Mouse (Mus musculus) megakaryocyte progenitor cell, adult 5-6 weeks (primary cell): ENCODE results near the gene Nfia. TPM values are rescaled to one million over a fixed set of nuclear protein-coding genes. Genes with fewer than 3 reads are reported as not detected.
A peak's percentile ranks its signal among the peaks of the same experiment; 100 is the strongest.

ENCODE experiments used
- ATAC-seq: replicated peaks from 2 replicates; pipeline ENCODE4 v1.8.0; 2016; ENCODE audit warnings: mild to moderate bottlenecking, moderate TSS enrichment, inconsistent platforms; ENCODE audit not compliant: poor library complexity
- total RNA-seq, 2 experiments: library from RNA; stranded (forward) in 1 of 2; stranded (reverse) in 1 of 2; fragments of 157-497, 149-512 nt in 1 of 2; fragments of 200-1000 nt in 1 of 2; gene quantifications; 2 replicates each; pipeline versions ENCODE4 v1.2.3 to v1.2.4; 2015 to 2017

The Nfia gene
- total RNA-seq (2015) (21.5 and 35.1 TPM in 2 replicates), total RNA-seq (2017) (1.5 and 3.9 TPM in 2 replicates)

DNA sequence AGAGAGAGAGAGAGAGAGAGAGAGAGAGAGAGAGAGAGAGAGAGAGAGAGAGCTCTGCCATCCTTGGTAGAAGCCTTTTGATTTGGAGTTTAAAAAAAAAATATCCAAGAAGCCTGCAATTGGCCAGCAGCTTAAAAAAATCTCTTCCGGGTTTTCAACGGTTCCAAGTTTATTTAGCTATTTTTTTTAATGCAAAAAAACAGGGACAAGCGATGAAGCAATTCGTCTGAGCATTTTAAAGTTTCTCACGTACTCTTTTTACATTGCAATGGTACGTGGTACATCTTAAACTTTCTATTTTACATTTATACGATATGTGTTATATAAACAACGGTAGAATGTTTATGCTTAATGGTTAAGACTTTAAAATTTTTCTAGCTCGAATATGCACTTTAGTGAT is at the start of gene Nfia:
Nfia (plus strand) TSS at position 94 of the 400 bp plus-strand sequence.
- no peak for ATAC-seq

DNA sequence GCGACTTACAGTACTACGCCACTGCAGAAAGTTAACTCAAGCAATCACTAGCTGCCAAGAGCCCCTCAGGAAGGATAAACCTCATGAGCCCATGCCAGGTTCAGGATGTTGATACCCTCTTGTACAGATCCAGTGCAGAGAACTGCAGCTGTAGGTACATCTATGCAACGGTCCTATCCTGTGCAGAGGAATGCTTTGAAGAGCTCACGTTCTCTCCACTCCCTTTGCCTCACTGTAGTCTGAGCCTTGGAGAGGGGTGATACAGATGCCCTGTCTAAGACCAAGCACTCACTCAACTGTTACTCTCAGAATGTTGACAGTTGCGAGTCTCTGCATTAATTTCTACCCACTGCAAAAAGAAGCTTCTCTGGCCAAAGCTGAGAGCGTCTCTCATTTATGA is 49.2 kb upstream of the Nfia start:
- ATAC-seq = no peak

DNA sequence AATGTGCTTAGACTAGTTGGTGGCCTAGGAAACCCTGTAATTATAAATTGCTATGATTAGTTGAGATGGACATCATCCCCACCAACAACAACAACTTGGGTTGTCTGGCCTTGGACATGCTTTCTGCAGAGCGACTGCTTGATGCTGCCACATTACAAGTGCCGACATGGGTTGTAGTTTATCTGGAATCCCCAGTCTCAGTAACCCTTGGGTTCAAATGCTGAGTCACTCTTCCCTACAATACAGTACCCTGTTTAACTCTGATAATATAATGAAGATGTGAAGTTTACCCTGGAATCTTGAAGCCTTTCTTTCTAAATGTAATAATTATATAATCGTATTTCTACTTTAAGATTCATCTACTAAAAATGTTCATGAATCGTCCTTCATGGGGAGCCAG is 44.0 kb upstream of the Nfia start:
- ATAC-seq = peak; percentile 77

DNA sequence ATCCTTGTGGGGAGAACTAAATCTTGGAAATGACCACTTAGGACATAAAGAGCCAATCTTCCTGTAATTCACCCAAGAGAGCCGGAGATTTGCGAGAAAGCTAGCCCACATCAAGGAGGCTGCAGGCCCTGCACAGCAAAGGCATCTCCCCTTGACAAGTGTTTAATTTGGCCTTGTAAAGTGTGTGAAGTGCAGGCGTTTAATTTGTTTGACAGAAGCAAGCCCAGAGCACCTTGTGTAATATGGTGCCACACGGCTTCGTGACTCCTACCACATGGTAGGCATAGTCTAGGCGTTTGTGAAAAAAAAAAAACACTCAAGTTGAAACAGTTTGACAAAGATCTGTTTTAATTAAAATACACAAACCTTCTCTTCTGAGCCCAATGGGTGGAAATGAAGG is 42.5 kb upstream of the Nfia start:
- no peak for ATAC-seq

DNA sequence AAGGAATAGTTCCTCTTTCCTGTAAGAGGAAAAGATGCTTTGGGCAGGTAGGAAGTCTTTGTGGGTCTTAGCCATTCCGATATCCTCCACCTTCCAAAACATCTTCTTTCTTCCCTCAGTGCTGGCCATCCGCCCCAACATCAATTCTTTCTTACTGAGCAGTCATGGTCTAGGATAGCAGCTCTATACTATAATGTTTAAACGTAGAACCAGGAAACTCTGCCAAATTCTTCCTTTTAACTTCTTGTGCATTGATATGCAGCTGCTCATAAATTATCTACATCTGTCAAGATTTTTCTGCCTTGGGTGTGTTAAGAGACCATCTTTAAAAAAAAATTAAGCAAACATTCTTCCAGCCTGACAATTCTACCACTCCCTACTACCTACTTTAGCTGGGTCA is 42.1 kb upstream of the Nfia start:
- ATAC-seq = 0 out of 2 replicates have a peak, but pooled peaks have one; percentile 18

DNA sequence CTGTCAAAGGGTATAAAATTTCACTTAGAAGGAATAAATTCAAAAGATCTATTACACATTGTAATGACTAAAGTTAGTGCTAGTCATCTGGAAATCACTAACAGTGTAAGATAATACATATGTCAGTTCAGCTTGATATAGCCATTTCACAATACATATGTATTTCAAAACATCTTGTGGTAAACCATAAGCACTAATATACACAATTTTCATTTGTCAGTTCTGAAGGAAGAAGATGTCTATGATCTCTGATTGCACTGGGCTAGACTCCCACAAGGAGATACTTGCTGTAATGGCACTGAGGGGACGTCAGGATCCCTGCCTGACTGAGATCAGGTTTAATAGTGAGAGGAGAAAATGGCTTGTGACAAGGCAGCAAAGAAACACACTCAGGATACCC is 39.1 kb upstream of the Nfia start:
- peak; percentile 71 for ATAC-seq

DNA sequence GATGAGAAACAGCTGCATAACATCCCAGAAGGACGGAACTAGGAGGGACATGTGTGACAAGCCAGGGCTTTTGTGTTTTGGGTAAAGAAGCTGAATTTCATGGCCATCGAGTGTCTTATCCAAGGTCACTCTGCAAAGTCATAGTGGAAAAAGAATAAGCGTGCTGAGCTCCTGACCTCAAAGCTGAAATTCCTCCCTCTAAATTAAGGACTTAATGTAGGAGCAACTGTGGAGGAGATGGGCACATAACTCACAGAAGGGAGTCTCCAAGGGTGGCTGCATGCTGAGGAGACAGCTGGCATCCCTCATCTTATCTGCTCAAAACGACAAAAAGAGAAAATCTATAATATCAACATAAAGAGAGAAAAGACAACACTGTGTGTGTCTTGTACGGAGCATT is 28.6 kb upstream of the Nfia start:
- no peak for ATAC-seq

DNA sequence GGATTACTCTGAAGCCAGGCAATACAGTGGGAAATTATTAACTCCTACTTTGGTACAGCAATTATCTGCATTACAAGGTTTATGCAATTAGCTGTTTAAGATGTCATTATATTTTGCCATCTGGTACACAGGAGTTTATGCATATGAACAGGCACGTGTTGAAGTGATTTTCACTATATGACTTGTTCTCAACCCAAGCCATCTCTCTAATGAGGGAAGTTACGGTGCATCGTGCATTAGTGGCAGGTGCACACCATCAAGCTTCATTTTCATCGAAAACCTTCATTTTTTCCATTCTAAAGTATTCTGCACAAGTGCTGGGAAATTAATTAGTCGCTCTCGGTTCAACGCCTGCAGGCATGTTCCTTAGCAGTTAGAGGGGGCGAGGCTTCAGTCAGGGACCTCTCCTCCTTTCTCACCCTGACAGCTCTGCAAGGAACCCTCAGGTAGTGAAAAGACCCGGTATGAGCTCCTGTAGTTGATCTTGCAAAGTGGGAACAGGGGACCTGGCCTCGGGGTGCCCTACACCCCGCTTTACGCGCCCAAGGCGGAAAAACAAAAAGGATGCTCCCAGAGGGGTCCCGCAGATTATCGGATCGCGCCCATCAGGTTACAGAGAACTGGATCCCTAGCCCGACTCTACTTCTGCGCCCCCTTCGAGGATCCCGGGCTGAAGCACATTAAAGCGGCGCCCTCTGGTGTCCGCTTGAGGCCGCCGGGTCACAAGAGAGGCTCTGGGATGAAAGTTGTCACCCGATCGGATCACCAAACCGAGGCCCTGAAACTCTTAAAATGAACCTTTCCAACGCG is 27.0 kb upstream of the Nfia start:
- peak; percentile 93 for ATAC-seq

DNA sequence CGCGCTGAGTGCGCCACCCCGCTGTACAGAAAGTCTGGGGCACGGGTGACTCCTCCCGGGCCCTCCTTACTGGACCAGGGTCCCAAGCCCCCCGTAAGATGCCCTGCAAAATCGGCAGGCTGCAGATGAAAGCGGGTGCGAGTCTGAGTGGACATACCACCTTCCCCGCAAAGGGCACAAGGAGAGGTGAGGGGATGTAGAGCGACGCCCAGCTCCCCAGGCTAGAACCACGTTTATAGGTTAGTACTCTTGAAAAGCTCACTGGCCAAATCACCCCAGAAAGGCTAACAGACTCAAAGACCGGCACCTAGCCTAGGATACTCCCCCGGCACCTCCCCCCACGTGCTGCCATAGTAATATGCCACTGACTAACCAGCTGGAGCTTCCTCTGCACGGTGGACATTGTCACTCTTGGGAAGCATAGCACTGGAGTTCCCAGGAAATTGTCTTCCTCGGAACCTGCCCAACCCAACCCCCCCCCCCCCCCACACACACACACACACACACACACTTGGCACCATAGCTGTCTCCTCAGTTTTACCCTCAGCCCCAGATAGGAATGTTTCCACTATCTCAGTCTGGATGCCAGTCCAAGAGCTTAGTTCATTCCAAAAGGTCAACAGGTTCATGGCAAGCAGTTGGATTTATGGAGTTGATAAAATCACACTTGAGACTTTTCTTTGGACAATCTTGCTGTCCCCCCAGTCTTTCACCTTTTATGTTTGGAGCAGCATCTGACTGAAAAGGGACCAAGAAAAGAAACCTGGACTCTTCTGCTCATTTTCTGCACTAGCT is 26.2 kb upstream of the Nfia start:
- peak; percentile 4; the same call in 1 of the 2 replicates for ATAC-seq

DNA sequence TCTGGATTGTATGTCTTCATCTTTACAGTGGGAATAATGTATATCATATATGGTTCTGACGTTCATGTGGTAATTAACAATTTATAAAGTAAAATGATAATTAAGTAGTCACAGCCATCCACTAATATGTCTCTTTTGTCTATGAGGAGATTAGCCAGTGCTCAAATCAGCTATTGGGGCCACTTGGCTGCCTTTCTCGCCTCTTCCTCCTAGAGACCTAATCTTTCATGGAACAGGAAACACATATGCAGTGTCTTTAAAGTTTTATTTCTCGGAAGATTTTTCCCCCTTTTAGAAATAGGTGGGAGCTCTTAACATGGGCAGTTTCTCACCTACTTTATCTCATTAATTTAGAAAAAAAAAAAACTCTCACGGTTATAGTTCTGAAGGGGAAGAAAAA is 22.1 kb upstream of the Nfia start:
- ATAC-seq = no peak

DNA sequence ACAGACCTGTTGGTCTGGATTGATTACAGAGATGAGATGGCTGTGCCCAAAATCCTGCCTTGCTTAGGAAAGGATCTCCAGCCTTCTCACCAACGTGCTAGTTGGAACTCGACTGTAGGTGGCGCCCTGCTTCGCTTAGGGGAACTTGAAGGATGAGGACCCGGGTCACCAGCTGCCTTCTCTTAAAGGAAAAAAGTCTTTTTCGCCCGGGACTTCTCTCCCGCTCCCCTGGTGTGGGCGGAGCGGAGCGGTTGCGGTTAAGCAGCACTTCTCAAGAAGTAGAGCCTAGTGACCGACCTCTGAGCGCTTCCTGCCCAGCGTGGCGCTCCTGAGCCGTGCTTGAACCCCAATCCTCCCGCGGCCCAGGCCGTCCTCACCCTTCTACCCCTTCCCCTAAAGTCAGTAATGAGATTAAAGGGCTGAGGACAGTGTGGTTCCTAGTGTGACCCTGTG is 21.5 kb upstream of the Nfia start:
- peak; percentile 80 for ATAC-seq

DNA sequence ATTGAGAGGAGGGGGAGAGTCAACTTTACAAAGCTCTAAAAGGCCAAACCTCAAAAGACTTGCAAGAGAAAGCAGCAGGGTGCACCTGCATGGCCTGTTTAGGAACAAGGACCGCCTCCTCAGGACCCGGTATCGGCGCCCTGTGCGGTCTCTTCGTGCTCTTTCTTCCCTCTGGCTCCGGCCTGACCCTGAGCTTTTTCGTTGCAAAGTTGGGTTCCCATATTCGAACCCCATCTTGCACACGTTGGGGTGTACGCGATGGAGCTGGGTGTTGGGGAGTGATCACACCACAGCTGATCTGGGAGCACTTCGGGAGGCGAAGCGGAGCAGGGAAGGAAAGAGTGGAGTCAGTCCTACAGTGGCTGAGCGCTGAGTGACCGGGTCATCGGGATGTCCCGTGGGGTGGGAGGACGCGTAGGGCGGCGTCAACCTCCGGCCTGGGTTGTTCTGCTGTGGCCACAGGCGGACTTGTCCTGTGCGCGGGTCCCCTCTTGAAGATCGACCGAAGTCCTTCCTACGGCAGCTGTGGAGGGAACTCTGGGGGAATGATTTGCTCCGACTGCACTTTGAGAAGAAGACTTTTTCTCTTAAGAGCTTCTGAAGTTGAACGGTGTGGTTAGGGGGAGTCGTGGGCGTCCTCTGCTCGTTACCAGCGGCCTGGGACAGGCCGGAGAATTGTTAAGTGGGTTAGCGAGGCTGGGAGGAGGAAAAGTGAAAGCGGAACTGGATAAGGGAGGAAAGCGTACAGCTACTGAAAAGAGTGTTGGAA is 20.9 kb upstream of the Nfia start:
- ATAC-seq = peak; percentile 56

DNA sequence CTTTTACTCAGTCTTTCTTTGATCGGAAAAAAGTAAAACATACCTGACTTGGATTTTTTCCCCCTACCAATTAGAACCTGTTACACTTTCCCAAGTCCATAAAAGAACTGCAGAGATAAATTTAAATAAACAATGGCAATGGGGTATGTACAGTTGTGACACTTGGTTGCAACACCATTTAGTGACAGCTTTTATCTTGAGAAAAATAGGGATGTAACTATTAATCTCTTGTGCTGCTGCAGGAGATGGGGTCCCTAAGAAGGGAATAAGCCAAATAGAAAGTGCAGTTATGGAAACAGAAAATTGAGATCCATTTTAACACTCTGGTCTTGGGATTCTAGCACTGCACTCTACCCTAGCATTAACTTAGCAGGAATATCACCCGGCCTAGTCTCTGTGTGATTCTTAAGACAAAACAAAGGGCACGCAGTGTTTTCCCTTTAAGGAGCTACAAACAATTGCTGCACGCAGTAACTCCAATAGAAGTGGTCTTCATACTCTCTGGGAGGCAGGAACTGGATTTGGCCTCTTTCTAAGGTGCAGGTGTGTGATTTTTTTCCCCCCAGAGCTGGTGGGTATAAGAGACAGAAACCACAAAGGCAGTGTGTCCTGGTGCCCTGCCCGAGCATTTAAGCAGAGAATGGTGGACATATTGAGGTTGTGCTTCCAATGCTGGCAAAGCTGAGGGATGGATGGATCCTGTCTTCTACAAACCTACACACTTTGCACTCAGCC is 20.1 kb upstream of the Nfia start:
- peak; percentile 14 for ATAC-seq

DNA sequence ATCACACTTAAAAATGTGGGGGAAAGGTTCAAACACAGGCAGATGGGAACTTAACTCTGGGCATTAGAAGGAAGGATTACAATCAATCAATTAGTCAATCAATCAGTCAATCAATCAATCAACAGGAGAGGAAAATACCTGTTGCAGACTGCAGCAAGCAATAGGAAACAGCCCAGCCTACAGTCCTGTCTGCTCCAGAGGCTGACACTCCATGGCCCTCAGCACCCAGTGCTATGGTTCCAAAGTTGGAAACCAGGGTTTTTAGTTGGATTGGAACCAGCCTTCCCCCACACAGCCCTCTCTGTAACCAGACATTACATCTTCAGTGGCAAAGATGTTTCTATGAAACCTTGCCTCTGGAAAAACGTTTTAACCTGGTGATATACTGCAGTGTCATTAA is 19.0 kb upstream of the Nfia start:
- ATAC-seq = no peak

DNA sequence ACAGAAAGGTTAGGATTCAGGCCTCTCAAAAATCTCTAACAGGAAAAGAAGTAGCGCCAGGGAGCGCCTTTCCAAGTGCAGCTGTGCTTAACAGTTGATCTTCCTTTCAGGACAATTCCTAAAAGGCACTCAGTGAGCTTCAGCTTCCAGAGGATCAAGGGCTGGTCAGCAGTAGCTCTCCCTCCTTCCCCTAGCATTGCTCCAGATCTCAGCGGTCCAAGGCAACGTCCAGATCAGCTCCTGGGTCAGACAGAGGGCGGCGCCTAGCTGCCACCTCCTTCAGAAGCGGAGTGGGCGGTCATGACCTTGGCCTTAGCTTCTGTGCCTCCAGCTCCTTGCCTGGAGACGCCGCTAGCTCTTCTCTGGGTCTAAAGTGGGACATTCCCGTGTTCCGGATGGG is 18.3 kb upstream of the Nfia start:
- no peak for ATAC-seq

DNA sequence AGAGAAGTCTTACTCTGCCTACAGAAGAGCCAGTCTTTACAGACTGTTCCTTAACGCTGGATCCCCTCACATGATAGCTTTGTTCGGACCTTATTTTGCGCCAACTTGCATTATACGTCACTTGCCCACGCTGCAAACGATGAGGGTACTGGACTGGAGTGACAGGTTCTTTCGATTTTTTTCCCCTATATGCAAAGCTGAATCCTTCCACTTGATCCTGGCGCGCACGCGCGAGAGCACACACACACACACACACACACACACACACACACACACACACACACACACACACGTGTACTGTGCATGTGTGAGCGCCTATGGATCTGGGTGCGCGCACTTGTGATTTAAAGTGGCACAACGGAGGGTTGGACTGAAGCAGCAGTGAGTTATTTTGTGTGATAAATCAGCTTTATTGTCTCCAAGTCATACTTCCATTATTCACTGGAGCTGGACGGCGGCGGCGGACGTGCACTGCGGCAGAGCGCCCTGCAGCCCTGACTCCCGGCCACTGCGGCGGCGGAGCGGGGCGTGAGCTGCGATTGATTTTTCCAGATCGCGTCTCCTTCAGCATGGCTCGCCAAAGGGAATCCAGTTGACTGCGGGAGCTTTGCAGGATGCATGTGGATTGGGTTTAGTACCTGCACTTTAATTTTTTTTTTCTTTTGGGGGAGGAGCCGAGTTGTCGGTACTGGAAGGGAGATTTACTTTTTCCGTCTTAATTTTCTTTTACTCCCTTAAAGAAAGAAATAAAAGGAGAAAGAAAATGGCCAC is 15.1 kb upstream of the Nfia start:
- peak; percentile 63 for ATAC-seq

DNA sequence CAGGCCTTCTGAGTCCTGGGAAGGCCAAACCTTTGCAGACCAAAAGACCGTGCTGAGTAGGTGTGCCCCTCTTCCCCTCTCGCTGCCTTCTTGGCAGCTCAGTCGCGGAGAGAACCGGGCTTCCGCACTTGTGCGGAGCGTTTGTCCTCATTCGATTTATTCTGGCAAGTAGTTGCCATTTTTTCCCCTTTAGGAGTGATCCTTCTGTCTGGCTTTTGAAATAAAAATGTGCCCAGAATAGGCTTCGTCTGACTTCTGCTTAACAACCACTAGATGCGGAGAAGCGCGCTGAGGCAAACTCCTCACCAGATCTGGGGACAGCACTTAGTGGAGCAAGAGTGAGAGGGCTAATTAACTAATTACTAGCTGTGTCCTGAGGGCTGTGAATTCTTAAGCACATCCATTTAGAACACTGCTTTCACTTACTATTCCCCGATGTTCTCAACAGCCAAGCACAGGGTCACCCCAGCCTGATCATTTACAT is 14.5 kb upstream of the Nfia start:
- ATAC-seq = peak; percentile 50

DNA sequence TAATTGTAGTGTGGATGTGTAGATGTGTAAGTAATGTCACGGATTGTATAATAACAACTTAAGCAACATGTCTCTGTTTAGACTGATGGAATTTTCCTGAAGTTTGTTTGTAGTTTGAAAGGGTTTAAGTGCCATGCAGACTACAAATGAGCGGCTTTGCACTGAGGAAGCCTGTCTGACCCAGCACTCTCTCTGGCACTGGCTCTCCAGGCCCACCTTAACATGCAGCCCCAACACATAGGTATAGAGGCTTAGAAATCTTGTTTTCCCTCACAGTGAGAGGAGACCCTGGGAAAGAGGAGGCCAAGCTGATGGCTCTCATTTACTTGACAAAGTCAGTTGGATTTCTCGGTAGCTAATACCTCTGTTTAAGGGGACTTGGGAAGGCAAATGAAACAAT is 13.9 kb upstream of the Nfia start:
- ATAC-seq = no peak

DNA sequence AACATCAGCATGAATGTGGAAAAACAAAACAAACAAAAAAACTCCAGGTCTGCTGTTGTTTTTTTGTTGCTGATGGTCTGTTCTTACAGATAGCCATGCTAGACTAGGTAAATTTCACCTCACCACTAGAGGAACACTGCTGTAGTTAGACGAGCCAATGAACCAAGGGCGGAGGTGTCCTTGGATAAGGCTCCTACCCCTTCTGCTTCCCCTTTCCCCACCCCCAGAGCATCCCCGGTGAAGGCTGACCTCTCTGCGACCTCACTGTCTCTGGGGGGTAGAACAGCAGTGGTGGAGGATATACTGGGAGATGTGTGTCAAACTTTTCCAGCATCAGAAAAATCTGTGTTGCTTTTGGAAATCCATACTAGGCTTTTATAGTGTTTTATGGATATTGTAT is 7.9 kb upstream of the Nfia start:
- ATAC-seq = no peak
